In the genomic region with DNA sequence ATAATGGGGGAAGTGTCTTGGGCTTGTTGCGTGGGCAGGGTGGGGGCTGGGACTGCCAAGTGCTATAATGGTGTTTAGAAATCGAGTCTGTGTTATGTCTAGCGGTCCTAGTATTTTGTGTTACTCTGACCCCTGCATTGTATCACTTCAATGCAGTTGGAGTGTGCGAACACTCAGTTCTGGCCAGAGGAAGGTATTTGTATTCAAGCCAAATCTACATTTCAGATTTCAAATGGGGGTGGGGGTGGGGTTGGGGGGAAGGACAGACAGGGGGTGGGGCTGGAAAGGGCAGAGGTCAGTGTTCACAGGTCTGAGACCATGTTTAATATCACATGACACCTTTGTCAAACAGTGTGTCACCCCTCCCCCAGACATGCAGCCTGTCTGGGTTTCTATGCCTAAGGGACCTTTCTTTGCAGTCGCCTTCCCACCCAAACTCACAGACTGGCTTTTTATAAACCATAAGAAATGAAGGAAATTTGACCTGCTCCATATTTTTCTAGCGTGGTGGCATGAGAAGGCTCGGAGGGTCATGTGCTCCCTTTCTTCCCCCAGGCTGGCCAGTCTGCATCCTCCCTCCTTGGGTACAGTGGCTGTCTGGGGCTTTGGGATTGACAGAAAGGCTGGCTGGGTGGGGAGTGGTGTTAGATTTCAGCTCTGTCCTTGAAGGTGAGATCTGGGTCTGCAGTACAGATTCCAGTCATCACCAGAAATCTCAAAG, we compare ENCODE assay signal across 10 mouse cellular contexts.
DNase-seq lines count a peak whose midpoint lies in the region; ATAC-seq and TF ChIP-seq lines count a peak whose summit lies in the region.
"Had no signal": no experiment of that assay in that cellular context is flagged by ENCODE, and none has a peak within 500 bp of the region (broad histone marks: within the 10 kb centered on the region; RNA-seq: fewer than 3 reads in every experiment).

No protein-coding gene starts in this region.

- H3K9me3 ChIP-seq in heart, embryonic 12.5 days (replicated peaks), result no peaks in the 10 kb centered on the region
- no peaks in the 10 kb centered on the region for H3K9me3 ChIP-seq in lung, postnatal 0 days (ENCODE audit: low read length)
- H3K9me3 ChIP-seq in liver, embryonic 11.5 days (ENCODE audit: control insufficient read depth, low read length), result no peaks in the 10 kb centered on the region
- H3K9me3 ChIP-seq: liver, embryonic 15.5 days had no signal

- H3K27ac ChIP-seq in heart, embryonic 12.5 days (ENCODE audit: poor library complexity, severe bottlenecking), result peak overlapping the region; percentile 50
- no peak overlapping the region for H3K27ac ChIP-seq in lung, postnatal 0 days (ENCODE audit: low read length)
- H3K27ac ChIP-seq in liver, embryonic 11.5 days (ENCODE audit: low read depth, low read length), result no peak overlapping the region
- H3K27ac ChIP-seq: hindbrain, embryonic 14.5 days; liver, embryonic 15.5 days had no signal

- TF ChIP-seq CTCF in lung, postnatal 0 days (IDR thresholded peaks at IDR 0.05), result no peak

- WGBS in heart, embryonic 12.5 days, result 15% methylated on average over 7 of the region's 7 CpGs
- WGBS in lung, postnatal 0 days, result 17% methylated on average over 7 of the region's 7 CpGs
- WGBS in liver, embryonic 11.5 days, result 40% methylated on average over 7 of the region's 7 CpGs

- H3K36me3 ChIP-seq in heart, embryonic 12.5 days, result no peaks in the 10 kb centered on the region
- H3K36me3 ChIP-seq in lung, postnatal 0 days (ENCODE audit: insufficient read depth, low read length), result no peaks in the 10 kb centered on the region
- H3K36me3 ChIP-seq in liver, embryonic 11.5 days (ENCODE audit: control insufficient read depth, insufficient read depth, low read length), result no peaks in the 10 kb centered on the region
- H3K36me3 ChIP-seq: liver, embryonic 15.5 days had no signal

- no peak for DNase-seq in heart, postnatal 25 days (ENCODE audit: low spot score)
- peak; percentile 19 for DNase-seq in lung, postnatal 0 days (ENCODE audit: low spot score)
- DNase-seq in lung, postnatal 14 days, result no peak
- peak; percentile 78 for DNase-seq in ZHBTc4 (ENCODE audit: low read depth, low spot score)
- DNase-seq in liver, embryonic 11.5 days (ENCODE audit: low spot score), result no peak
- no peak for DNase-seq in spleen, postnatal 14 days (ENCODE audit: low spot score in 2 of 2)
- no peak for DNase-seq in cerebellum, adult 8-10 months

- ATAC-seq in heart, embryonic 12.5 days (ENCODE audit: insufficient number of reproducible peaks, low FRiP score), result peak; percentile 58
- peak; percentile 52; the same call in 1 of the 2 replicates for ATAC-seq in lung, postnatal 0 days
- peak; percentile 51; the same call in 1 of the 2 replicates for ATAC-seq in liver, embryonic 11.5 days (replicated peaks; ENCODE audit: low FRiP score)

- H3K9ac ChIP-seq in heart, embryonic 12.5 days, result no peak overlapping the region
- H3K9ac ChIP-seq in lung, postnatal 0 days (replicated peaks; ENCODE audit: low read depth), result no peak overlapping the region
- no peak overlapping the region for H3K9ac ChIP-seq in liver, embryonic 11.5 days (ENCODE audit: low read depth, low read length)
- H3K9ac ChIP-seq: hindbrain, embryonic 14.5 days; liver, embryonic 15.5 days had no signal

- H3K4me1 ChIP-seq in heart, embryonic 12.5 days (replicated peaks), result peaks cover 31% of the 10 kb centered on the region
- no peaks in the 10 kb centered on the region; the same call in 1 of the 2 replicates for H3K4me1 ChIP-seq in lung, postnatal 0 days (ENCODE audit: insufficient read depth, low read depth, low read length)
- H3K4me1 ChIP-seq in liver, embryonic 11.5 days (replicated peaks; ENCODE audit: control insufficient read depth, insufficient read depth, low read length), result peaks cover 9% of the 10 kb centered on the region
- H3K4me1 ChIP-seq: liver, embryonic 15.5 days had no signal

- no peaks in the 10 kb centered on the region for H3K27me3 ChIP-seq in heart, embryonic 12.5 days (replicated peaks)
- no peaks in the 10 kb centered on the region for H3K27me3 ChIP-seq in lung, postnatal 0 days (replicated peaks; ENCODE audit: insufficient read depth, low read length)
- peaks cover 2% of the 10 kb centered on the region; the same call in 1 of the 2 replicates for H3K27me3 ChIP-seq in liver, embryonic 11.5 days (replicated peaks; ENCODE audit: control insufficient read depth, insufficient read depth, low read length)
- H3K27me3 ChIP-seq: liver, embryonic 15.5 days had no signal

- no peak for TF ChIP-seq EP300 in lung, postnatal 0 days (IDR thresholded peaks at IDR 0.05)

- H3K4me2 ChIP-seq in heart, embryonic 12.5 days, result peak overlapping the region; percentile 29
- H3K4me2 ChIP-seq in lung, postnatal 0 days (replicated peaks; ENCODE audit: low read depth, low read length), result no peak overlapping the region
- peak overlapping the region; percentile 17; the same call in 1 of the 2 replicates for H3K4me2 ChIP-seq in liver, embryonic 11.5 days
- H3K4me2 ChIP-seq: hindbrain, embryonic 14.5 days; liver, embryonic 15.5 days had no signal

- intact Hi-C loops in heart, postnatal 25 days (cut with DNase I), result no loop called here

- H3K4me3 ChIP-seq in heart, embryonic 12.5 days, result no peak overlapping the region
- no peak overlapping the region for H3K4me3 ChIP-seq in lung, postnatal 0 days (ENCODE audit: low read depth, low read length)
- H3K4me3 ChIP-seq in liver, embryonic 11.5 days (ENCODE audit: low read depth, low read length), result no peak overlapping the region
- H3K4me3 ChIP-seq: liver, embryonic 15.5 days had no signal

Comparison
In these comparisons a context has a peak if more than half of its experiments do, and no peak if none do; other contexts are left out.
1. DNase-seq: peak in lung, postnatal 0 days (single experiment) and ZHBTc4 (single experiment); none in heart, postnatal 25 days (single experiment), lung, postnatal 14 days (single experiment), liver, embryonic 11.5 days (single experiment), spleen, postnatal 14 days (0 of 2) and cerebellum, adult 8-10 months (single experiment).
2. Peak in every context shown above with its lines, with median percentiles within 50 percentile points of each other: ATAC-seq.